In genomic region chr7:4671956-4672355, GRCm38 (mm10) we compare ENCODE assay signal across 10 mouse cellular contexts. TPM values are rescaled to one million over a fixed set of nuclear protein-coding genes. Genes with fewer than 3 reads are reported as not detected.
A peak's percentile ranks its signal among the peaks of the same experiment; 100 is the strongest.
DNase-seq lines count a peak whose midpoint lies in the region; ATAC-seq lines count a peak whose summit lies in the region.
"Had no signal": no experiment of that assay in that cellular context is flagged by ENCODE, and none has a peak within 500 bp of the region (broad histone marks: within the 10 kb centered on the region; RNA-seq: fewer than 3 reads in every experiment).

No protein-coding gene starts in this region.

- peaks cover 87% of the 10 kb centered on the region for H3K36me3 ChIP-seq in heart, embryonic 13.5 days
- peaks cover 80% of the 10 kb centered on the region for H3K36me3 ChIP-seq in heart, embryonic 10.5 days
- H3K36me3 ChIP-seq in lung, embryonic 16.5 days (ENCODE audit: control insufficient read depth, insufficient read depth, low read length) = peaks cover 21% of the 10 kb centered on the region
- H3K36me3 ChIP-seq in midbrain, embryonic 14.5 days (ENCODE audit: control insufficient read depth, insufficient read depth, low read length) = peaks cover 73% of the 10 kb centered on the region

- no peaks in the 10 kb centered on the region for H3K27me3 ChIP-seq in heart, embryonic 13.5 days (replicated peaks)
- no peaks in the 10 kb centered on the region for H3K27me3 ChIP-seq in heart, embryonic 10.5 days (ENCODE audit: insufficient read depth, poor library complexity, severe bottlenecking)
- H3K27me3 ChIP-seq in lung, embryonic 16.5 days (ENCODE audit: control insufficient read depth, insufficient read depth, low read depth, low read length) = no peaks in the 10 kb centered on the region
- no peaks in the 10 kb centered on the region for H3K27me3 ChIP-seq in midbrain, embryonic 14.5 days (ENCODE audit: control insufficient read depth, insufficient read depth, low read length)

- peak overlapping the region; percentile 45; the same call in 1 of the 2 replicates for H3K27ac ChIP-seq in heart, embryonic 13.5 days (replicated peaks)
- no peak overlapping the region for H3K27ac ChIP-seq in heart, embryonic 10.5 days
- peak overlapping the region; percentile 86 for H3K27ac ChIP-seq in lung, embryonic 16.5 days (ENCODE audit: low read length)
- H3K27ac ChIP-seq in midbrain, embryonic 14.5 days (replicated peaks; ENCODE audit: low read depth, low read length) = no peak overlapping the region

- no peak for ATAC-seq in heart, embryonic 13.5 days (ENCODE audit: extremely low read depth, insufficient number of reproducible peaks, low FRiP score, low TSS enrichment)
- ATAC-seq in lung, embryonic 16.5 days (ENCODE audit: low read depth) = peak; percentile 96
- no peak for ATAC-seq in megakaryocyte, adult 5-6 weeks (ENCODE audit: poor library complexity, severe bottlenecking)
- ATAC-seq in midbrain, embryonic 14.5 days (ENCODE audit: low FRiP score, low TSS enrichment) = no peak

- no peaks in the 10 kb centered on the region for H3K9me3 ChIP-seq in heart, embryonic 13.5 days
- H3K9me3 ChIP-seq in heart, embryonic 10.5 days = no peaks in the 10 kb centered on the region
- no peaks in the 10 kb centered on the region for H3K9me3 ChIP-seq in lung, embryonic 16.5 days (ENCODE audit: control insufficient read depth, low read length)
- no peaks in the 10 kb centered on the region for H3K9me3 ChIP-seq in midbrain, embryonic 14.5 days (ENCODE audit: control insufficient read depth, low read length)

- peaks cover 7% of the 10 kb centered on the region; the same call in 1 of the 2 replicates for H3K4me1 ChIP-seq in heart, embryonic 13.5 days
- H3K4me1 ChIP-seq in heart, embryonic 10.5 days = no peaks in the 10 kb centered on the region
- H3K4me1 ChIP-seq in lung, embryonic 16.5 days (replicated peaks; ENCODE audit: control insufficient read depth, insufficient read depth, low read length) = 0 out of 2 replicates have a peak, but pooled peaks cover 2% of the 10 kb centered on the region
- no peaks in the 10 kb centered on the region for H3K4me1 ChIP-seq in midbrain, embryonic 14.5 days (ENCODE audit: control insufficient read depth, insufficient read depth, low read length)

- H3K4me3 ChIP-seq in heart, embryonic 13.5 days = no peak overlapping the region
- no peak overlapping the region for H3K4me3 ChIP-seq in heart, embryonic 10.5 days
- H3K4me3 ChIP-seq in lung, embryonic 16.5 days (ENCODE audit: low read length) = no peak overlapping the region
- no peak overlapping the region for H3K4me3 ChIP-seq in midbrain, embryonic 14.5 days (replicated peaks; ENCODE audit: low read depth, low read length)
- H3K4me3 ChIP-seq: myocyte had no signal

- no peak for DNase-seq in heart, embryonic 10.5 days (ENCODE audit: low spot score)
- peak; percentile 75 for DNase-seq in ZHBTc4 (ENCODE audit: low read depth, low spot score)
- DNase-seq in kidney, adult 8-10 months = peak; percentile 32 to 55
- no peak for DNase-seq in ovary, postnatal 14 days (ENCODE audit: low spot score)
- DNase-seq in midbrain, embryonic 14.5 days = no peak
- DNase-seq: layer of hippocampus, adult 9-11 months had no signal

- H3K4me2 ChIP-seq in heart, embryonic 13.5 days = no peak overlapping the region
- H3K4me2 ChIP-seq in lung, embryonic 16.5 days (ENCODE audit: low read depth, low read length) = 0 out of 2 replicates have a peak overlapping the region, but pooled peaks have one; percentile 4
- H3K4me2 ChIP-seq in midbrain, embryonic 14.5 days (ENCODE audit: low read length) = no peak overlapping the region

- 72% methylated on average over 4 of the region's 4 CpGs for WGBS in heart, embryonic 13.5 days
- 69% methylated on average over 4 of the region's 4 CpGs for WGBS in heart, embryonic 10.5 days
- WGBS in lung, embryonic 16.5 days = 56% methylated on average over 4 of the region's 4 CpGs
- WGBS in midbrain, embryonic 14.5 days = 86% methylated on average over 4 of the region's 4 CpGs

- H3K9ac ChIP-seq in heart, embryonic 13.5 days = no peak overlapping the region
- H3K9ac ChIP-seq in lung, embryonic 16.5 days (ENCODE audit: low read length) = no peak overlapping the region
- H3K9ac ChIP-seq in midbrain, embryonic 14.5 days (replicated peaks; ENCODE audit: low read length) = no peak overlapping the region

RNA-seq across cellular contexts. Expression of gene Hspbp1, which starts 12.9 kb away (rescaled TPM):
- 74.0 and 79.9 TPM in 2 replicates for polyA plus RNA-seq in heart, embryonic 13.5 days (2015; fragmentation: Nextera tagmentation; extraction: Ambion mirVana)
- 105 and 118 TPM in 2 replicates for polyA plus RNA-seq in heart, embryonic 10.5 days (2016; fragmentation: Nextera tagmentation; extraction: Ambion mirVana)
- polyA plus RNA-seq in lung, embryonic 16.5 days (2015; fragmentation: Nextera tagmentation; extraction: Ambion mirVana) = 85.7 and 90.9 TPM in 2 replicates
- total RNA-seq in megakaryocyte, adult 5-6 weeks (2015) = 12.7 and 16.9 TPM in 2 replicates
- total RNA-seq in megakaryocyte, adult 5-6 weeks (2017) = 9.8 and 15.3 TPM in 2 replicates
- polyA plus RNA-seq in midbrain, embryonic 14.5 days (2014; fragmentation: Nextera tagmentation; extraction: Ambion mirVana) = 136 and 169 TPM in 2 replicates

RNA-seq across cellular contexts. Expression of gene Ppp6r1, which starts 13.1 kb away (rescaled TPM):
- polyA plus RNA-seq in heart, embryonic 13.5 days (2015; fragmentation: Nextera tagmentation; extraction: Ambion mirVana) = 7.2 and 7.4 TPM in 2 replicates
- polyA plus RNA-seq in heart, embryonic 10.5 days (2016; fragmentation: Nextera tagmentation; extraction: Ambion mirVana) = 8.7 and 16.0 TPM in 2 replicates
- polyA plus RNA-seq in lung, embryonic 16.5 days (2015; fragmentation: Nextera tagmentation; extraction: Ambion mirVana) = 3.5 and 3.9 TPM in 2 replicates
- 71.1 and 72.6 TPM in 2 replicates for total RNA-seq in megakaryocyte, adult 5-6 weeks (2015)
- 85.6 and 101 TPM in 2 replicates for total RNA-seq in megakaryocyte, adult 5-6 weeks (2017)
- 8.7 and 11.2 TPM in 2 replicates for polyA plus RNA-seq in midbrain, embryonic 14.5 days (2014; fragmentation: Nextera tagmentation; extraction: Ambion mirVana)

RNA-seq across cellular contexts. Expression of gene Brsk1, which starts 18.4 kb away (rescaled TPM):
- polyA plus RNA-seq in heart, embryonic 13.5 days (2015; fragmentation: Nextera tagmentation; extraction: Ambion mirVana) = 0.46 and 0.91 TPM in 2 replicates
- polyA plus RNA-seq in heart, embryonic 10.5 days (2016; fragmentation: Nextera tagmentation; extraction: Ambion mirVana) = 0.89 and 1.0 TPM in 2 replicates
- 0.68 and 0.74 TPM in 2 replicates for polyA plus RNA-seq in lung, embryonic 16.5 days (2015; fragmentation: Nextera tagmentation; extraction: Ambion mirVana)
- not detected in 2 replicates for total RNA-seq in megakaryocyte, adult 5-6 weeks (2015)
- total RNA-seq in megakaryocyte, adult 5-6 weeks (2017) = not detected in 2 replicates
- polyA plus RNA-seq in midbrain, embryonic 14.5 days (2014; fragmentation: Nextera tagmentation; extraction: Ambion mirVana) = 10.0 and 10.8 TPM in 2 replicates

RNA-seq across cellular contexts. Expression of gene Tmem86b, which starts 40.7 kb away (rescaled TPM):
- polyA plus RNA-seq in heart, embryonic 13.5 days (2015; fragmentation: Nextera tagmentation; extraction: Ambion mirVana) = 2.4 TPM in 2 replicates
- polyA plus RNA-seq in heart, embryonic 10.5 days (2016; fragmentation: Nextera tagmentation; extraction: Ambion mirVana) = 2.8 and 4.4 TPM in 2 replicates
- polyA plus RNA-seq in lung, embryonic 16.5 days (2015; fragmentation: Nextera tagmentation; extraction: Ambion mirVana) = 0.69 and 1.7 TPM in 2 replicates
- total RNA-seq in megakaryocyte, adult 5-6 weeks (2015) = 8.9 and 10.7 TPM in 2 replicates
- total RNA-seq in megakaryocyte, adult 5-6 weeks (2017) = 13.6 and 22.1 TPM in 2 replicates
- polyA plus RNA-seq in midbrain, embryonic 14.5 days (2014; fragmentation: Nextera tagmentation; extraction: Ambion mirVana) = 3.2 and 3.7 TPM in 2 replicates

RNA-seq across cellular contexts. Expression of gene Tmem150b, which starts 53.1 kb away (rescaled TPM):
- polyA plus RNA-seq in heart, embryonic 13.5 days (2015; fragmentation: Nextera tagmentation; extraction: Ambion mirVana) = 0.05 and 0.07 TPM in 2 replicates
- not detected in 2 replicates for polyA plus RNA-seq in heart, embryonic 10.5 days (2016; fragmentation: Nextera tagmentation; extraction: Ambion mirVana)
- 0.14 TPM in 1 of 2 replicates, not detected in the other for polyA plus RNA-seq in lung, embryonic 16.5 days (2015; fragmentation: Nextera tagmentation; extraction: Ambion mirVana)
- total RNA-seq in megakaryocyte, adult 5-6 weeks (2015) = 11.4 and 13.3 TPM in 2 replicates
- 15.5 and 18.0 TPM in 2 replicates for total RNA-seq in megakaryocyte, adult 5-6 weeks (2017)
- 0.12 and 0.42 TPM in 2 replicates for polyA plus RNA-seq in midbrain, embryonic 14.5 days (2014; fragmentation: Nextera tagmentation; extraction: Ambion mirVana)

Comparison
In these comparisons a context has a peak if more than half of its experiments do, and no peak if none do; other contexts are left out.
1. H3K27ac ChIP-seq: peak in heart, embryonic 13.5 days (single experiment) and lung, embryonic 16.5 days (single experiment); none in heart, embryonic 10.5 days (single experiment) and midbrain, embryonic 14.5 days (single experiment).
2. DNase-seq: peak in ZHBTc4 (single experiment) and kidney, adult 8-10 months (2 of 2); none in heart, embryonic 10.5 days (single experiment), ovary, postnatal 14 days (single experiment) and midbrain, embryonic 14.5 days (single experiment).